Mouse (Mus musculus) liver, postnatal 0 days (tissue): ENCODE data around the gene Mrpl28.

ENCODE experiments used
- CTCF ChIP-seq: sonication (generic); IDR thresholded peaks from 2 replicates; pipeline ENCODE4 v1.5.1; 2016; ENCODE audit warnings: antibody characterized with exemption, low read depth
- EP300 ChIP-seq: IDR thresholded peaks from 2 replicates; pipeline ENCODE4 v1.6.1; 2016; ENCODE audit warnings: antibody characterized with exemption, low read depth, mild to moderate bottlenecking

DNA sequence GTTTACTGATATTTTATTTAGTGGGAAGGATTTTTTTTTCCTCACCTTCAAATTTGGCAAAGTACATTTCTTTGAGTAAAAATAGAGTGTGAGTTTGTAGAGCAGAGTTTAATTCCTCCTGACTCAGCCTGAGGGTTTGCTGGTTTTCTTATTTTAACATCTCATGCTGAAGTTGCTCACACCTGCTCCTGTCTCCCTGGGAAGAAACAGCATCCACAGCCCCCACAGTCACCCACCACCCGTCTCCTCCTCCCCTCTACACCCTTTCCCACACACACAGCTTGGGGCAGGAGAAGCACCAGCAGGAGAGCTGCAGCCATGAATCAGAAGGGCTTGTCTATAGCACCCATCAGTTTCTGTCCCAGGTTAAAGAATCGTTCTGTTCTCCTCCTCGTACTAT, 48.1 kb upstream of the Mrpl28 start:
- TF ChIP-seq CTCF (no peak), EP300 (no peak)
